Mouse (Mus musculus): ENCODE measurements around the gene Mcat. TPM values are rescaled to one million over a fixed set of nuclear protein-coding genes. Genes with fewer than 3 reads are reported as not detected.
A peak's percentile ranks its signal among the peaks of the same experiment; 100 is the strongest.

Gene Mcat
- polyA plus RNA-seq, 1 experiment: 28.1 TPM

- Histone ChIP-seq H3K9me3 (replicated peaks; ENCODE audit: control insufficient read depth, insufficient read depth, low read length, poor library complexity, severe bottlenecking) (no peaks in the 10 kb centered on the region), H3K9ac (ENCODE audit: low read depth, poor library complexity, severe bottlenecking) (peak overlapping the region; percentile 7; the same call in 1 of the 2 replicates), H3K27me3 (ENCODE audit: control insufficient read depth, insufficient read depth, low read length, poor library complexity, severe bottlenecking) (no peaks in the 10 kb centered on the region), H3K4me3 (ENCODE audit: low read depth, low read length) (peak overlapping the region; percentile 55), H3K4me1 (ENCODE audit: control insufficient read depth, insufficient read depth, low read length) (peaks cover 2% of the 10 kb centered on the region), H3K27ac (ENCODE audit: insufficient read depth, low read length) (no peak overlapping the region), H3K36me3 (ENCODE audit: control insufficient read depth, insufficient read depth, low read length, poor library complexity, severe bottlenecking) (no peaks in the 10 kb centered on the region)
- no peak for TF ChIP-seq POLR2A (IDR thresholded peaks at IDR 0.05; ENCODE audit: insufficient read depth, low read length)
- TF ChIP-seq CTCF (IDR thresholded peaks at IDR 0.05; ENCODE audit: low read depth, low read length): no peak
- TF ChIP-seq EP300 (IDR thresholded peaks at IDR 0.05; ENCODE audit: insufficient read depth, low read depth, low read length): no peak
Measured at GRCm38 (mm10) chr15:83527092-83527437, 36.5 kb downstream of the Mcat start.

GRCm38 (mm10) chr15:83526424-83527091, 37.0 kb downstream of the Mcat start, which contains the start of gene Bik:
TSS of gene Bik (plus strand) at chr15:83526862.
- no peaks in the 10 kb centered on the region for H3K36me3 ChIP-seq (ENCODE audit: control insufficient read depth, insufficient read depth, low read length, poor library complexity, severe bottlenecking)
- no peaks in the 10 kb centered on the region for H3K27me3 ChIP-seq (ENCODE audit: control insufficient read depth, insufficient read depth, low read length, poor library complexity, severe bottlenecking)
- H3K4me1 ChIP-seq (ENCODE audit: control insufficient read depth, insufficient read depth, low read length): peaks cover 2% of the 10 kb centered on the region
- no peak for TF ChIP-seq POLR2A (IDR thresholded peaks at IDR 0.05; ENCODE audit: insufficient read depth, low read length)
- no peak for TF ChIP-seq CTCF (IDR thresholded peaks at IDR 0.05; ENCODE audit: low read depth, low read length)
- no peak for TF ChIP-seq EP300 (IDR thresholded peaks at IDR 0.05; ENCODE audit: insufficient read depth, low read depth, low read length)
- no peaks in the 10 kb centered on the region for H3K9me3 ChIP-seq (replicated peaks; ENCODE audit: control insufficient read depth, insufficient read depth, low read length, poor library complexity, severe bottlenecking)
- H3K4me3 ChIP-seq (ENCODE audit: low read depth, low read length): peak within 1 kb of the TSS; percentile 84
- H3K9ac ChIP-seq (ENCODE audit: low read depth, poor library complexity, severe bottlenecking): peak within 1 kb of the TSS; percentile 28; the same call in 1 of the 2 replicates
- H3K27ac ChIP-seq (ENCODE audit: insufficient read depth, low read length): no peak within 1 kb of the TSS

- H3K27ac ChIP-seq (ENCODE audit: insufficient read depth, low read length): no peak overlapping the region
- H3K9ac ChIP-seq (ENCODE audit: low read depth, poor library complexity, severe bottlenecking): no peak overlapping the region
- peaks cover 2% of the 10 kb centered on the region for H3K4me1 ChIP-seq (ENCODE audit: control insufficient read depth, insufficient read depth, low read length)
- H3K4me3 ChIP-seq (ENCODE audit: low read depth, low read length): no peak overlapping the region
- no peaks in the 10 kb centered on the region for H3K9me3 ChIP-seq (replicated peaks; ENCODE audit: control insufficient read depth, insufficient read depth, low read length, poor library complexity, severe bottlenecking)
- TF ChIP-seq POLR2A (IDR thresholded peaks at IDR 0.05; ENCODE audit: insufficient read depth, low read length) (no peak), EP300 (IDR thresholded peaks at IDR 0.05; ENCODE audit: insufficient read depth, low read depth, low read length) (no peak), CTCF (IDR thresholded peaks at IDR 0.05; ENCODE audit: low read depth, low read length) (no peak)
- H3K36me3 ChIP-seq (ENCODE audit: control insufficient read depth, insufficient read depth, low read length, poor library complexity, severe bottlenecking): no peaks in the 10 kb centered on the region
- H3K27me3 ChIP-seq (ENCODE audit: control insufficient read depth, insufficient read depth, low read length, poor library complexity, severe bottlenecking): no peaks in the 10 kb centered on the region
Measured at GRCm38 (mm10) chr15:83524333-83524729, 39.3 kb downstream of the Mcat start.

DNA sequence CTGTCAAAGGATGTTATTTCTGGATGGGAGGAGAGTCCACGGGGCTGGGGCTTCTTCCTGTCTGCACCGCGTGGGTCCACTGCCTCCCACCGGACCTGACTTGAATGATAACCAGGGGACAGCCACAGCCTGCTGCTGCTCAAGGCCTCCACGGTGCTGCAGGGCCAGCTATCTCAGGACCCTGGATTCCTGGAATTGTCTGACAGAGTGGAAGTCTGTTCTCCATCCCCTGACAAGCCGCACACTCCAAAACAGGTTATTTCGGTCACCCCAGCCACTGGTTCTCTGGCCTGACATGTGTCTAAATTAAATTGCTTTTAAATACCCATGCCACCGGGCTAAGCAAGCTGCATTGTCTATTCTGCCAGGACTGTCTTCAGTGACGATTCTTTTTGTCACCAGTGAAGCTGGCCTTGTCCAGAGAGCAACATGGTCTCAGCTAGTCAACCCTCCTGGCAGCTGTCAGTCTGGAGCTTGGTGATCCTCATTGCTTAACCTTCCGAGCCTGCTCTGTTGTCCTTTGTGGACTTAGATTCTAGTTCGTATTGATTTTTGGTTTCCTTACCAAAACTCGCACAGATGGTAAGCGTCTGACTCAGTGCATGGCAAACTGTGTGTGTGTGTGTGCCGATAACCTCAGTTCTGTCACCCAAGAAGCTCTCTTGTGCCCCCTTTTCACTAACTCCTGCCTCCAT, 39.8 kb downstream of the Mcat start:
- TF ChIP-seq POLR2A (IDR thresholded peaks at IDR 0.05; ENCODE audit: insufficient read depth, low read length) (no peak), EP300 (IDR thresholded peaks at IDR 0.05; ENCODE audit: insufficient read depth, low read depth, low read length) (no peak), CTCF (IDR thresholded peaks at IDR 0.05; ENCODE audit: low read depth, low read length) (no peak)
- H3K4me3 ChIP-seq (ENCODE audit: low read depth, low read length): no peak overlapping the region
- H3K27me3 ChIP-seq (ENCODE audit: control insufficient read depth, insufficient read depth, low read length, poor library complexity, severe bottlenecking): no peaks in the 10 kb centered on the region
- H3K4me1 ChIP-seq (ENCODE audit: control insufficient read depth, insufficient read depth, low read length): peaks cover 2% of the 10 kb centered on the region
- H3K27ac ChIP-seq (ENCODE audit: insufficient read depth, low read length): no peak overlapping the region
- H3K36me3 ChIP-seq (ENCODE audit: control insufficient read depth, insufficient read depth, low read length, poor library complexity, severe bottlenecking): no peaks in the 10 kb centered on the region
- no peak overlapping the region for H3K9ac ChIP-seq (ENCODE audit: low read depth, poor library complexity, severe bottlenecking)
- H3K9me3 ChIP-seq (replicated peaks; ENCODE audit: control insufficient read depth, insufficient read depth, low read length, poor library complexity, severe bottlenecking): no peaks in the 10 kb centered on the region

DNA sequence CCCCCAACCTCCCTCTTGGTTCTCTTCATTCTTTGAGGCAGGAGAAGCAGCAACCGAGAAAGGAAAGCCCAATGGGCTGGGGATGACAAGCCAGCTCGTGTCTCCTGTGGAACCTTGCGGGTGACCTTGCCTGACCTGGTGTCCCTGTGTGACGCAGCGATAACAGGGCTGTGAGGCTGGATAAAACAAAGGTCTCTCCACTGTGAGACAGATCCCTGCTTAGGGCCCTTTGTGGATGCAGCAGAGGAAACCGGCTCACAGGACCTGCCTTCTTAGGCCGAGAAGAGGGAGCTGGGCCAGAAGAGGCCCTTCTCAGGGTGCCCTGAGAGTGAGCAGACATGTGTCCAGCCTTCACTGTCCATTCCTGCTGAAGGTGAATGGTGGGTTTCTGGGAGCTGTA, 40.4 kb downstream of the Mcat start:
- H3K4me1 ChIP-seq (ENCODE audit: control insufficient read depth, insufficient read depth, low read length): peaks cover 2% of the 10 kb centered on the region

GRCm38 (mm10) chr15:83520861-83521382, 42.7 kb downstream of the Mcat start:
- Histone ChIP-seq H3K4me3 (ENCODE audit: low read depth, low read length) (no peak overlapping the region), H3K9ac (ENCODE audit: low read depth, poor library complexity, severe bottlenecking) (no peak overlapping the region), H3K27me3 (ENCODE audit: control insufficient read depth, insufficient read depth, low read length, poor library complexity, severe bottlenecking) (no peaks in the 10 kb centered on the region), H3K4me1 (ENCODE audit: control insufficient read depth, insufficient read depth, low read length) (no peaks in the 10 kb centered on the region), H3K36me3 (ENCODE audit: control insufficient read depth, insufficient read depth, low read length, poor library complexity, severe bottlenecking) (no peaks in the 10 kb centered on the region), H3K27ac (ENCODE audit: insufficient read depth, low read length) (no peak overlapping the region), H3K9me3 (replicated peaks; ENCODE audit: control insufficient read depth, insufficient read depth, low read length, poor library complexity, severe bottlenecking) (no peaks in the 10 kb centered on the region)
- TF ChIP-seq EP300 (IDR thresholded peaks at IDR 0.05; ENCODE audit: insufficient read depth, low read depth, low read length) (no peak), CTCF (IDR thresholded peaks at IDR 0.05; ENCODE audit: low read depth, low read length) (no peak), POLR2A (IDR thresholded peaks at IDR 0.05; ENCODE audit: insufficient read depth, low read length) (no peak)

More for the DNA sequence above, 40.4 kb downstream of the Mcat start:
- Histone ChIP-seq H3K36me3 (ENCODE audit: control insufficient read depth, insufficient read depth, low read length, poor library complexity, severe bottlenecking) (no peaks in the 10 kb centered on the region), H3K9ac (ENCODE audit: low read depth, poor library complexity, severe bottlenecking) (no peak overlapping the region), H3K27ac (ENCODE audit: insufficient read depth, low read length) (no peak overlapping the region), H3K27me3 (ENCODE audit: control insufficient read depth, insufficient read depth, low read length, poor library complexity, severe bottlenecking) (no peaks in the 10 kb centered on the region), H3K4me3 (ENCODE audit: low read depth, low read length) (no peak overlapping the region), H3K9me3 (replicated peaks; ENCODE audit: control insufficient read depth, insufficient read depth, low read length, poor library complexity, severe bottlenecking) (no peaks in the 10 kb centered on the region)
- TF ChIP-seq CTCF (IDR thresholded peaks at IDR 0.05; ENCODE audit: low read depth, low read length): no peak
- TF ChIP-seq EP300 (IDR thresholded peaks at IDR 0.05; ENCODE audit: insufficient read depth, low read depth, low read length): no peak
- TF ChIP-seq POLR2A (IDR thresholded peaks at IDR 0.05; ENCODE audit: insufficient read depth, low read length): no peak

Measured in ES-Bruce4 (cell line).